Mouse (Mus musculus) left cerebral cortex, postnatal 14 days (tissue): ENCODE measurements around the gene Sptssa. TPM values are rescaled to one million over a fixed set of nuclear protein-coding genes. Genes with fewer than 3 reads are reported as not detected.

Experiments used
- DNase-seq, 2 experiments: peaks; one replicate each; pipeline ENCODE4 v3.0.0; 2021 to 2022; ENCODE audit warnings: low spot score in 2 of 2, mixed read lengths in 1 of 2
- intact Hi-C: fragments of 180-260 bp; cut with DNase I; formaldehyde crosslinking; loops from one replicate; pipeline ENCODE4 v1.15.1; 2025
- microRNA-seq, 2 experiments: library from miRNA; unstranded; fragments of <30 nt; microRNA quantifications; one replicate each; pipeline ENCODE4 v1.2.0; 2022
- total RNA-seq, 2 experiments: library from RNA; stranded (reverse); gene quantifications; 2 replicates each; pipeline ENCODE4 v1.2.3; 2021

Sptssa gene
- total RNA-seq, 2 experiments from 2014 or later: 29.4 to 34.1 TPM

DNA sequence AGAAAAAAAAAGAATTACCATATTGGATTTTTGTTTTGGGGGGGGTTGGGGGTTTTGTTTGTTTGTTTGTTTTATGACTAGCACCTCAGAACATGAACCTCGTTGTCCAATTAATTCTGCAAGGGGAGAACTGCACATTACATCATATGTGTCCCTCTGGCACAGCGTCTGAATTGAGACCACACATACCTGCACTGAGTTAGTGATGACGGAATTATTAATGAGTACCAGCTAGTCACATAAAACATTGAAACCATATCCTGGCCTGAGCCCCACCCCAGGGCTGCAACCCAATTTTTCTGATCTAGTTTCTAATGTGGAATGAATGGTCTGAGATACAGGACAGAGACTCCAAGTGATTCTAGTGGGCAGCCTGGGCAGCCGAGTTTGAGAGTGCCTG is 59.7 kb downstream of the Sptssa start:
- intact Hi-C loops: no loop called here
- no peak for DNase-seq

Small RNAs within 50 kb of the gene (microRNA-seq; reads per million reads assigned to microRNA genes)
- gene Mir1892: 0 reads per million in 2 experiments

Other genes starting within 250 kb of the Sptssa start
- 10 to 100 TPM; 39.6 to 45.4 TPM for gene Eapp, start 39.3 kb upstream of the Sptssa start, total RNA-seq
- gene Snx6, start 139.1 kb upstream of the Sptssa start, total RNA-seq: 10 to 100 TPM; 49.0 to 50.5 TPM
- 100 to 1,000 TPM; 144 to 154 TPM for gene Cfl2, start 206.3 kb upstream of the Sptssa start, total RNA-seq